Mouse (Mus musculus) C2C12 (cell line): ENCODE results near the gene 4921524J17Rik. TPM values are rescaled to one million over a fixed set of nuclear protein-coding genes. Genes with fewer than 3 reads are reported as not detected.

Source experiments
- H3K27me3 ChIP-seq: one replicate; pipeline ENCODE4 v1.6.1; 2011; ENCODE audit not compliant: control insufficient read depth, insufficient read depth, insufficient read length
- H3K36me3 ChIP-seq: one replicate; pipeline ENCODE4 v1.6.1; 2011; ENCODE audit not compliant: control insufficient read depth, insufficient read depth
- H3K4me3 ChIP-seq: one replicate; pipeline ENCODE4 v1.5.1; 2011; ENCODE audit warnings: mild to moderate bottlenecking, control low read depth; ENCODE audit not compliant: poor library complexity, insufficient read depth, severe bottlenecking
- H3K79me2 ChIP-seq: one replicate; pipeline ENCODE4 v1.6.1; 2011; ENCODE audit not compliant: control insufficient read depth, insufficient read depth
- H3K79me3 ChIP-seq: one replicate; pipeline ENCODE4 v1.6.1; 2011; ENCODE audit warnings: low read depth, control low read depth
- H3ac ChIP-seq: one replicate; pipeline ENCODE3; 2011; ENCODE audit warnings: low read depth; ENCODE audit not compliant: control insufficient read depth, insufficient read length
- CEBPB ChIP-seq: IDR thresholded peaks from one replicate; pipeline ENCODE4 v1.6.1; 2011; ENCODE audit warnings: low read depth, mild to moderate bottlenecking, control low read depth, moderate library complexity
- CTCF ChIP-seq: IDR thresholded peaks from one replicate; pipeline ENCODE4 v1.5.1; 2011; ENCODE audit not compliant: control insufficient read depth, insufficient read depth, insufficient read length
- FOSL1 ChIP-seq: IDR thresholded peaks from one replicate; pipeline ENCODE4 v1.8.0; 2011; ENCODE audit warnings: mild to moderate bottlenecking, low read length; ENCODE audit not compliant: poor library complexity, insufficient read depth, severe bottlenecking
- MAX ChIP-seq: IDR thresholded peaks from one replicate; pipeline ENCODE4 v1.6.1; 2011; ENCODE audit warnings: mild to moderate bottlenecking, control low read depth
- MYOD1 ChIP-seq: IDR thresholded peaks from one replicate; pipeline ENCODE4 v1.6.1; 2011; ENCODE audit warnings: low read depth; ENCODE audit not compliant: control insufficient read depth, insufficient read length
- MYOG ChIP-seq: IDR thresholded peaks from one replicate; pipeline ENCODE4 v1.6.1; 2011; ENCODE audit not compliant: control insufficient read depth, insufficient read length; ENCODE audit errors: extremely low read depth
- USF1 ChIP-seq: IDR thresholded peaks from one replicate; pipeline ENCODE4 v1.6.1; 2011; ENCODE audit warnings: low read depth, mild to moderate bottlenecking, control low read depth, moderate library complexity
- polyA plus RNA-seq: library from polyadenylated mRNA; unstranded; fragments of >200 nt; fragmentation: generic; extraction: Trizol; gene quantifications from one replicate; pipeline ENCODE4 v1.2.1, GENCODE M21; 2012; ENCODE audit warnings: missing spikeins

4921524J17Rik gene
- polyA plus RNA-seq, 1 experiment = 5.3 TPM

GRCm38 (mm10) chr8:85435736-85436135 is 3.1 kb upstream of the 4921524J17Rik start:
- peaks cover 19% of the 10 kb centered on the region for H3K79me2 ChIP-seq
- no peaks in the 10 kb centered on the region for H3K27me3 ChIP-seq
- H3ac ChIP-seq = no peak overlapping the region
- TF ChIP-seq CEBPB (no peak), FOSL1 (no peak), USF1 (no peak), MYOG (no peak), MYOD1 (no peak), CTCF (no peak), MAX (no peak)
- no peak overlapping the region for H3K4me3 ChIP-seq
- no peaks in the 10 kb centered on the region for H3K36me3 ChIP-seq
- peaks cover 12% of the 10 kb centered on the region for H3K79me3 ChIP-seq

GRCm38 (mm10) chr8:85434817-85435216 is 2.2 kb upstream of the 4921524J17Rik start:
- Histone ChIP-seq H3K79me2 (peaks cover 26% of the 10 kb centered on the region), H3K79me3 (peaks cover 18% of the 10 kb centered on the region), H3ac (no peak overlapping the region), H3K4me3 (no peak overlapping the region), H3K36me3 (no peaks in the 10 kb centered on the region), H3K27me3 (no peaks in the 10 kb centered on the region)
- TF ChIP-seq FOSL1 (no peak), CEBPB (no peak), CTCF (no peak), MAX (no peak), USF1 (no peak), MYOG (no peak)

GRCm38 (mm10) chr8:85433017-85433393 is 372 bp upstream of the 4921524J17Rik start:
- no peaks in the 10 kb centered on the region for H3K36me3 ChIP-seq
- H3K79me2 ChIP-seq = peaks cover 44% of the 10 kb centered on the region
- peak overlapping the region; percentile 76 for H3K4me3 ChIP-seq
- H3ac ChIP-seq = no peak overlapping the region
- H3K27me3 ChIP-seq = no peaks in the 10 kb centered on the region
- peaks cover 34% of the 10 kb centered on the region for H3K79me3 ChIP-seq
- TF ChIP-seq MYOD1 (no peak), MYOG (no peak), CEBPB (no peak), MAX (no peak), USF1 (no peak), FOSL1 (no peak), CTCF (no peak)

GRCm38 (mm10) chr8:85431281-85432167 is 1.1 kb downstream of the 4921524J17Rik start:
- TF ChIP-seq USF1 = no peak
- TF ChIP-seq MYOD1 = no peak
- no peak for TF ChIP-seq CTCF
- TF ChIP-seq MYOG = no peak
- no peak for TF ChIP-seq CEBPB
- TF ChIP-seq FOSL1 = no peak
- no peak for TF ChIP-seq MAX

GRCm38 (mm10) chr8:85430801-85431200 is 1.8 kb downstream of the 4921524J17Rik start:
- Histone ChIP-seq H3K4me3 (no peak overlapping the region), H3K79me2 (peaks cover 66% of the 10 kb centered on the region), H3K27me3 (no peaks in the 10 kb centered on the region), H3K36me3 (no peaks in the 10 kb centered on the region), H3K79me3 (peaks cover 54% of the 10 kb centered on the region), H3ac (no peak overlapping the region)
- no peak for TF ChIP-seq CTCF
- no peak for TF ChIP-seq MAX
- TF ChIP-seq MYOG = no peak
- TF ChIP-seq MYOD1 = no peak

More at GRCm38 (mm10) chr8:85431281-85432167, 1.1 kb downstream of the 4921524J17Rik start:
- peaks cover 59% of the 10 kb centered on the region for H3K79me2 ChIP-seq
- no peaks in the 10 kb centered on the region for H3K27me3 ChIP-seq
- H3K36me3 ChIP-seq = no peaks in the 10 kb centered on the region
- peak overlapping the region; percentile 76 for H3K4me3 ChIP-seq
- H3K79me3 ChIP-seq = peaks cover 47% of the 10 kb centered on the region
- H3ac ChIP-seq = peak overlapping the region; percentile 7

- H3ac ChIP-seq = no peak overlapping the region
- H3K36me3 ChIP-seq = no peaks in the 10 kb centered on the region
- H3K79me2 ChIP-seq = peaks cover 80% of the 10 kb centered on the region
- H3K27me3 ChIP-seq = no peaks in the 10 kb centered on the region
- peaks cover 59% of the 10 kb centered on the region for H3K79me3 ChIP-seq
- no peak for TF ChIP-seq MYOD1
- TF ChIP-seq CTCF = no peak
- no peak for TF ChIP-seq MYOG
- no peak for TF ChIP-seq USF1
- no peak for TF ChIP-seq FOSL1
- no peak for TF ChIP-seq MAX
- no peak for TF ChIP-seq CEBPB
- no peak overlapping the region for H3K4me3 ChIP-seq
Observed at GRCm38 (mm10) chr8:85429219-85429618, 3.4 kb downstream of the 4921524J17Rik start.
